Mouse (Mus musculus) stomach, postnatal 0 days (tissue): Measurements from ENCODE around the gene Vezf1. TPM values are rescaled to one million over a fixed set of nuclear protein-coding genes. Genes with fewer than 3 reads are reported as not detected.

ENCODE experiments used
- ATAC-seq: fragments of 200-750 bp; cut with Nextera tagmentation; 2 replicates; pipeline ENCODE4 v1.8.0; 2017; ENCODE audit not compliant: low FRiP score, low TSS enrichment
- DNase-seq: peaks from one replicate; pipeline ENCODE4 v3.0.0-alpha.2; 2016; ENCODE audit warnings: low spot score
- H3K27ac ChIP-seq: fragments of 300-500 bp; sonication (generic); replicated peaks from 2 replicates; pipeline ENCODE4 v1.5.1; 2014; ENCODE audit warnings: mild to moderate bottlenecking, control low read depth
- H3K27me3 ChIP-seq: fragments of 300-500 bp; sonication (generic); 2 replicates; pipeline ENCODE4 v1.6.1; 2014; ENCODE audit warnings: low read length; ENCODE audit not compliant: control insufficient read depth, insufficient read depth
- H3K36me3 ChIP-seq: fragments of 300-500 bp; sonication (generic); 2 replicates; pipeline ENCODE4 v1.6.1; 2014; ENCODE audit warnings: low read length, mixed read lengths; ENCODE audit not compliant: control insufficient read depth, insufficient read depth
- H3K4me1 ChIP-seq: fragments of 300-500 bp; sonication (generic); replicated peaks from 2 replicates; pipeline ENCODE4 v1.6.1; 2014; ENCODE audit warnings: antibody characterized with exemption; ENCODE audit not compliant: control insufficient read depth, insufficient read depth
- H3K4me2 ChIP-seq: fragments of 300-500 bp; sonication (generic); replicated peaks from 2 replicates; pipeline ENCODE4 v1.6.1; 2014; ENCODE audit warnings: low read depth, mild to moderate bottlenecking, control low read depth, moderate library complexity
- H3K4me3 ChIP-seq: fragments of 300-500 bp; sonication (generic); 2 replicates; pipeline ENCODE4 v1.5.1; 2014; ENCODE audit warnings: low read depth, low read length, control low read depth
- H3K9ac ChIP-seq: fragments of 300-500 bp; sonication (generic); 2 replicates; pipeline ENCODE4 v1.6.1; 2014; ENCODE audit warnings: mild to moderate bottlenecking, low read length, control low read depth, mixed read lengths
- H3K9me3 ChIP-seq: fragments of 300-500 bp; sonication (generic); 2 replicates; pipeline ENCODE4 v1.6.1; 2016; ENCODE audit warnings: low read length; ENCODE audit not compliant: control insufficient read depth
- CTCF ChIP-seq: IDR thresholded peaks from 2 replicates; pipeline ENCODE4 v1.5.1; 2016; ENCODE audit warnings: antibody characterized with exemption, low read depth, mild to moderate bottlenecking, moderate library complexity
- EP300 ChIP-seq: optimal IDR thresholded peaks from 2 replicates; pipeline ENCODE3; 2016; ENCODE audit warnings: antibody characterized with exemption
- WGBS: fragments of 180-500 bp; shearing (Covaris S2); extraction: QIAGEN DNeasy Blood & Tissue Kit; methylation state at CpG from one replicate; pipeline ENCODE4 v1.1.7; 2014; 5-methylcytosine and 5-hydroxymethylcytosine counted together
- polyA plus RNA-seq: library from polyadenylated mRNA; unstranded; fragments of >200 nt; fragmentation: Nextera tagmentation; extraction: Ambion mirVana; gene quantifications from 2 replicates; pipeline ENCODE4 v1.2.1, GENCODE M21; 2015

Vezf1 gene
- polyA plus RNA-seq, 1 experiment from 2014 or later: 15.9 TPM

DNA sequence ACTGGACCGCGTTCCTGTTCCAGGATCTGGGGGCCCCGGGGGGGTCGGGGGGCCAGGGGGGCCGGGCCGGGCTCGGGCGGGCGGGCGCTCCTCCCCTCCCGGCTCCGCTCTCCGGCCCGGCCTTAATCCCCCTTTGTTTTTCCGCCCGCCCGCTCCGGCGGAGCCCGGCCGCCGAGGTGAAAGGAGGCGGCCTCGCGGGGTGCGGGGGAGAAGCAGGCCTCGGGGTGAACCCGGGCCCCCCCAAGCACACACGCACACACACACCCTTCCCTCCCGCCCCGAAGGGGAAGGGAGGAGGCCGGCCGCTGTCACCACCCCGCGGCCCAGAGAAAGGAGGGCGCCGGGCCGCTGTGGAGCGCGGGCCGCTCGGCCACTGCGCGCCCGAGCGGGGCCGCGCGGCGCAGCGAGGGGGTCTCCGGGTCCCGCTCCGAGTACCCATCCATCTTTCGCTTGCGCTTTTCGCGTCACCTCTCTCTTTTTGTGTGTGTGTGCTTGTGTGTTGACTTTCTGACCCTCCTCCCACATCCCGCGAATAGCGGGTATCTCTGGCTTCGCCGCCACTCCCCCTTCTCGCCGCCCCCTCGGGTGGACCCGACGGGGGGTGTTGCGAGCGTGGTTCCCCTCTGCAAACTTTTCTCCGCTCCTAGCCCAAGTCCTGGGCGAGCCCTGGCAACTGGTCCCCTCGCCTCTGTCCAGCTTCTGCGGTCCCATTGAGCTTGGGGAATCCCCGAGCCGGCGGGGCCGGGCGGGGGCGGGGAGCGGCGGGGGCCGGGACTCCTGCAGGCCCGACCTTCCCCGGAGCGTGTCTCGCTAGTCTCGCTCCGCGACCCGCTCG is 549 bp downstream of the Vezf1 start:
- DNase-seq (peak; percentile 74), ATAC-seq (peak; percentile 77)
- H3K4me2 ChIP-seq: peak overlapping the region; percentile 83
- TF ChIP-seq CTCF: no peak
- no peak for TF ChIP-seq EP300
- 0 out of 2 replicates have a peak, but pooled peaks cover 2% of the 10 kb centered on the region for H3K36me3 ChIP-seq
- WGBS: 1% methylated on average over 50 of the region's 92 CpGs
- no peaks in the 10 kb centered on the region for H3K27me3 ChIP-seq
- H3K9me3 ChIP-seq: no peaks in the 10 kb centered on the region
- H3K9ac ChIP-seq: peak overlapping the region; percentile 96
- H3K27ac ChIP-seq: peak overlapping the region; percentile 98
- H3K4me3 ChIP-seq: peak overlapping the region; percentile 92
- 0 out of 2 replicates have a peak, but pooled peaks cover 2% of the 10 kb centered on the region for H3K4me1 ChIP-seq

GRCm38 (mm10) chr11:88069246-88069570 is 1.1 kb downstream of the Vezf1 start:
- 0 out of 2 replicates have a peak, but pooled peaks cover 2% of the 10 kb centered on the region for H3K36me3 ChIP-seq
- ATAC-seq (no peak), DNase-seq (no peak)
- peak overlapping the region; percentile 98 for H3K27ac ChIP-seq
- WGBS: under 1% methylated on average over 12 of the region's 12 CpGs
- H3K27me3 ChIP-seq: no peaks in the 10 kb centered on the region
- H3K4me1 ChIP-seq: 0 out of 2 replicates have a peak, but pooled peaks cover 2% of the 10 kb centered on the region
- no peak for TF ChIP-seq CTCF
- TF ChIP-seq EP300: no peak
- H3K9me3 ChIP-seq: no peaks in the 10 kb centered on the region
- peak overlapping the region; percentile 83 for H3K4me2 ChIP-seq
- peak overlapping the region; percentile 92 for H3K4me3 ChIP-seq
- peak overlapping the region; percentile 96 for H3K9ac ChIP-seq

DNA sequence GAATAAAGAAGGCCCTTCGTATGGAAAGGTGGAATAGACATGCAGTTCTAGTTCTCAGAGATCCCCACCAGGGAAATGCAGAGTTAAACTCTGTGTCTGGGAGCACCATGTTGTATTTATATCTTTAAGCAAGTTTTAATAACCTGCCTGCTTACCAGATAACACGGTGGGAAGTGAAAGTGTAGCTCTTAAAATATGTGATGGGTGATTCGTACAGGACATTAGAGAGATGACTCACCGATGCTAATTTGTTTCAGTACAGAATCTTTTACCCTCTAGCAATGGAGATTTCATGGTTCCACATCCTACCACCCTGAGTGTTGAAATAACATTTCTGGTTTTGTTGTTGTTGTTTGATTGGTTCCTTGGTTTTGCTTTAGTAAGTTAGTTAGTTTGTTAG is 2.3 kb downstream of the Vezf1 start:
- H3K4me3 ChIP-seq: 0 out of 2 replicates have a peak overlapping the region, but pooled peaks have one; percentile 92
- H3K27ac ChIP-seq: no peak overlapping the region
- 0 out of 2 replicates have a peak, but pooled peaks cover 2% of the 10 kb centered on the region for H3K4me1 ChIP-seq
- no peaks in the 10 kb centered on the region for H3K27me3 ChIP-seq
- H3K4me2 ChIP-seq: peak overlapping the region; percentile 83
- no peaks in the 10 kb centered on the region for H3K9me3 ChIP-seq
- DNase-seq: no peak
- TF ChIP-seq EP300 (no peak), CTCF (no peak)
- H3K9ac ChIP-seq: no peak overlapping the region
- 27% methylated on average over 4 of the region's 4 CpGs for WGBS
- 0 out of 2 replicates have a peak, but pooled peaks cover 4% of the 10 kb centered on the region for H3K36me3 ChIP-seq
- ATAC-seq: no peak

DNA sequence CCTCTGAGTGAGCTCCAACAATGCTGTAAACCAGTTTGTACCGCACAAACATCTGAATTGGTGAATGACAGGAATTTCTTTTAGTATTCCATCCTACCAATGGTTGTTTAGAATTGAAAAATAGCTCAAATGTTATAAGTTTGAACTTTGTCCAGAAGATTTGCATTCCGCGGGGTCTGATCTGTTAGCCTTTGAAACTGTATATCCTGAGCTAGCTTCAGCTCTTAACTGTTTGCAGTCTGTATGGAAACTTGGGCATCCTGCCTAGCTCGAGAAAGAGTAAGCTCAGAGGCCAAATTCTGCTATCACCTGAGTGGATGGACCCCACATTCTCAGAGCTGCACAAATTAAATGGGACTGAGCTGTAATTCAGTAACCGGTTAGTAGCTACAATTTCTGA is 3.0 kb downstream of the Vezf1 start:
- no peak for ATAC-seq
- no peak overlapping the region for H3K27ac ChIP-seq
- 31% methylated on average over 5 of the region's 5 CpGs for WGBS
- no peak for DNase-seq
- 0 out of 2 replicates have a peak, but pooled peaks cover 2% of the 10 kb centered on the region for H3K4me1 ChIP-seq
- no peak overlapping the region for H3K9ac ChIP-seq
- no peak overlapping the region for H3K4me3 ChIP-seq
- 0 out of 2 replicates have a peak overlapping the region, but pooled peaks have one; percentile 6 for H3K4me2 ChIP-seq
- no peaks in the 10 kb centered on the region for H3K9me3 ChIP-seq
- H3K36me3 ChIP-seq: 0 out of 2 replicates have a peak, but pooled peaks cover 4% of the 10 kb centered on the region
- TF ChIP-seq CTCF (no peak), EP300 (no peak)
- H3K27me3 ChIP-seq: no peaks in the 10 kb centered on the region

GRCm38 (mm10) chr11:88073343-88073875 is 5.3 kb downstream of the Vezf1 start:
- DNase-seq (no peak), ATAC-seq (no peak)
- 80% methylated on average over 14 of the region's 14 CpGs for WGBS
- H3K27me3 ChIP-seq: no peaks in the 10 kb centered on the region
- no peak overlapping the region for H3K4me2 ChIP-seq
- no peak overlapping the region for H3K27ac ChIP-seq
- H3K4me1 ChIP-seq: 0 out of 2 replicates have a peak, but pooled peaks cover 2% of the 10 kb centered on the region
- no peak overlapping the region for H3K4me3 ChIP-seq
- H3K36me3 ChIP-seq: 0 out of 2 replicates have a peak, but pooled peaks cover 8% of the 10 kb centered on the region
- TF ChIP-seq EP300 (no peak), CTCF (no peak)
- no peaks in the 10 kb centered on the region for H3K9me3 ChIP-seq
- H3K9ac ChIP-seq: no peak overlapping the region

- DNase-seq (no peak), ATAC-seq (no peak)
- no peak overlapping the region for H3K9ac ChIP-seq
- 64% methylated on average over 1 of the region's 1 CpGs for WGBS
- no peak overlapping the region for H3K4me3 ChIP-seq
- H3K9me3 ChIP-seq: no peaks in the 10 kb centered on the region
- no peaks in the 10 kb centered on the region for H3K27me3 ChIP-seq
- H3K4me2 ChIP-seq: no peak overlapping the region
- H3K27ac ChIP-seq: no peak overlapping the region
- peaks cover 18% of the 10 kb centered on the region; the same call in 1 of the 2 replicates for H3K36me3 ChIP-seq
- no peaks in the 10 kb centered on the region for H3K4me1 ChIP-seq
- TF ChIP-seq CTCF (peak; percentile 28; the same call in 1 of the 2 replicates), EP300 (no peak)
Measured at GRCm38 (mm10) chr11:88075701-88076100, 7.6 kb downstream of the Vezf1 start.
